Mouse (Mus musculus): ENCODE data around the gene Vwa7. TPM values are rescaled to one million over a fixed set of nuclear protein-coding genes. Genes with fewer than 3 reads are reported as not detected.
"Not testable (repeated sequence)": the region's sequence is repeated elsewhere in the genome, so short reads cannot be mapped to it uniquely, and the experiment has no call there.

Gene Vwa7
- polyA plus RNA-seq, 1 experiment from 2014 or later: 0.16 TPM

GRCm38 (mm10) chr17:35005158-35005557, 11.2 kb upstream of the Vwa7 start:
- no peak overlapping the region for H3K4me3 ChIP-seq (replicated peaks; ENCODE audit: low read length)
- no peak overlapping the region for H3K27ac ChIP-seq
- no peak overlapping the region for H3K4me2 ChIP-seq (replicated peaks)
- WGBS: 96% methylated on average over 10 of the region's 10 CpGs
- no peak for DNase-seq (ENCODE audit: low spot score)
- no peak for ATAC-seq (ENCODE audit: low FRiP score)
- H3K27me3 ChIP-seq (ENCODE audit: control insufficient read depth, insufficient read depth, low read length): no peaks in the 10 kb centered on the region
- H3K9me3 ChIP-seq (ENCODE audit: control insufficient read depth, low read length): no peaks in the 10 kb centered on the region
- no peak overlapping the region for H3K9ac ChIP-seq
- peaks cover 58% of the 10 kb centered on the region for H3K36me3 ChIP-seq (replicated peaks; ENCODE audit: control insufficient read depth, insufficient read depth)
- peaks cover 17% of the 10 kb centered on the region for H3K4me1 ChIP-seq (replicated peaks; ENCODE audit: control insufficient read depth, insufficient read depth, low read length)

GRCm38 (mm10) chr17:35005902-35006301, 10.5 kb upstream of the Vwa7 start:
- not testable (repeated sequence) for H3K27me3 ChIP-seq (ENCODE audit: control insufficient read depth, insufficient read depth, low read length); H3K27ac ChIP-seq; H3K4me2 ChIP-seq (replicated peaks); DNase-seq (ENCODE audit: low spot score); ATAC-seq (ENCODE audit: low FRiP score); H3K9me3 ChIP-seq (ENCODE audit: control insufficient read depth, low read length); H3K4me3 ChIP-seq (replicated peaks; ENCODE audit: low read length); H3K9ac ChIP-seq
- Histone ChIP-seq H3K4me1 (replicated peaks; ENCODE audit: control insufficient read depth, insufficient read depth, low read length) (peaks cover 17% of the 10 kb centered on the region), H3K36me3 (replicated peaks; ENCODE audit: control insufficient read depth, insufficient read depth) (peaks cover 66% of the 10 kb centered on the region)
- WGBS: 95% methylated on average over 4 of the region's 5 CpGs

DNA sequence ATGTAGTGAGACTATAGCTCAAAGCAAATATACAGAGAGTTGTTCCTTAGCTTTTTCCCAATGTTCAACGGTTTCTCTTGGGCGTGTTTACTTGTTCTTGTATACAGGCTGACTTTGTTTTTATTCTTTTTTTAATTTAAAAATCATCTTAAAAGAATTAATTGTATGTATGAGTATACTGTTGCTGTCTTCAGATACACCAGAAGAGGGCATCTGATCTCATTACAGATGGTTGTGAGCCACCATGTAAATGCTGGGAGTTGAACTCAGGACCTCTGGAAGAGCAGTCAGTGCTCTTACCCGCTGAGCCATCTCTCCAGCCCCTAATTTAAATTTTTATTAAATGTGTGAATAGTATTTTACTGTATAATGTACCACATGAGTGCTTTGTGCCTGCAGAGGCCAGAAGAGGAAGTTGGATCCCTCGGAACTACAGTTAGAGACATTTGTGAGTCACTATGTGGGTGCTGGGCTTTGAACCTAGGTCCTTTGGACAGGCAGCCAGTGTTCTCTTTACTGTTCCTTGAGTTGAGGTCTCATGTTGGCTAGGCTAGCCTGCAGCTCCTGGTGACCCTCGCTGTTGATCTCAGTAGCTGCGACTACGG, 8.9 kb upstream of the Vwa7 start:
- H3K9ac ChIP-seq: no peak overlapping the region
- H3K4me2 ChIP-seq (replicated peaks): no peak overlapping the region
- ATAC-seq (ENCODE audit: low FRiP score) (no peak), DNase-seq (ENCODE audit: low spot score) (no peak)
- no peak overlapping the region for H3K27ac ChIP-seq
- no peak overlapping the region for H3K4me3 ChIP-seq (replicated peaks; ENCODE audit: low read length)
- peaks cover 81% of the 10 kb centered on the region for H3K36me3 ChIP-seq (replicated peaks; ENCODE audit: control insufficient read depth, insufficient read depth)
- peaks cover 9% of the 10 kb centered on the region for H3K4me1 ChIP-seq (replicated peaks; ENCODE audit: control insufficient read depth, insufficient read depth, low read length)
- no peaks in the 10 kb centered on the region for H3K27me3 ChIP-seq (ENCODE audit: control insufficient read depth, insufficient read depth, low read length)
- H3K9me3 ChIP-seq (ENCODE audit: control insufficient read depth, low read length): no peaks in the 10 kb centered on the region
- WGBS: 96% methylated on average over 7 of the region's 7 CpGs

- Histone ChIP-seq H3K27ac (no peak overlapping the region), H3K4me1 (replicated peaks; ENCODE audit: control insufficient read depth, insufficient read depth, low read length) (no peaks in the 10 kb centered on the region), H3K27me3 (ENCODE audit: control insufficient read depth, insufficient read depth, low read length) (no peaks in the 10 kb centered on the region), H3K9me3 (ENCODE audit: control insufficient read depth, low read length) (no peaks in the 10 kb centered on the region), H3K4me2 (replicated peaks) (no peak overlapping the region), H3K36me3 (replicated peaks; ENCODE audit: control insufficient read depth, insufficient read depth) (peaks cover 98% of the 10 kb centered on the region), H3K9ac (no peak overlapping the region), H3K4me3 (replicated peaks; ENCODE audit: low read length) (no peak overlapping the region)
- ATAC-seq (ENCODE audit: low FRiP score) (no peak), DNase-seq (ENCODE audit: low spot score) (no peak)
- WGBS: 84% methylated on average over 7 of the region's 7 CpGs
Observed at GRCm38 (mm10) chr17:35009586-35009985, 6.8 kb upstream of the Vwa7 start.

GRCm38 (mm10) chr17:35011440-35011839, 4.9 kb upstream of the Vwa7 start:
- 92% methylated on average over 8 of the region's 8 CpGs for WGBS
- H3K4me1 ChIP-seq (replicated peaks; ENCODE audit: control insufficient read depth, insufficient read depth, low read length): no peaks in the 10 kb centered on the region
- no peak overlapping the region for H3K27ac ChIP-seq
- no peaks in the 10 kb centered on the region for H3K27me3 ChIP-seq (ENCODE audit: control insufficient read depth, insufficient read depth, low read length)
- H3K4me3 ChIP-seq (replicated peaks; ENCODE audit: low read length): no peak overlapping the region
- H3K9ac ChIP-seq: no peak overlapping the region
- H3K36me3 ChIP-seq (replicated peaks; ENCODE audit: control insufficient read depth, insufficient read depth): peaks cover 100% of the 10 kb centered on the region
- no peaks in the 10 kb centered on the region for H3K9me3 ChIP-seq (ENCODE audit: control insufficient read depth, low read length)
- H3K4me2 ChIP-seq (replicated peaks): no peak overlapping the region
- no peak for DNase-seq (ENCODE audit: low spot score)
- no peak for ATAC-seq (ENCODE audit: low FRiP score)

GRCm38 (mm10) chr17:35012430-35012829, 3.9 kb upstream of the Vwa7 start:
- H3K4me1 ChIP-seq (replicated peaks; ENCODE audit: control insufficient read depth, insufficient read depth, low read length): no peaks in the 10 kb centered on the region
- no peak overlapping the region for H3K4me3 ChIP-seq (replicated peaks; ENCODE audit: low read length)
- no peaks in the 10 kb centered on the region for H3K9me3 ChIP-seq (ENCODE audit: control insufficient read depth, low read length)
- ATAC-seq (ENCODE audit: low FRiP score) (no peak), DNase-seq (ENCODE audit: low spot score) (no peak)
- WGBS: 90% methylated on average over 13 of the region's 13 CpGs
- no peak overlapping the region for H3K9ac ChIP-seq
- no peak overlapping the region for H3K27ac ChIP-seq
- H3K4me2 ChIP-seq (replicated peaks): no peak overlapping the region
- H3K36me3 ChIP-seq (replicated peaks; ENCODE audit: control insufficient read depth, insufficient read depth): peaks cover 95% of the 10 kb centered on the region
- no peaks in the 10 kb centered on the region for H3K27me3 ChIP-seq (ENCODE audit: control insufficient read depth, insufficient read depth, low read length)

GRCm38 (mm10) chr17:35013221-35013620, 3.2 kb upstream of the Vwa7 start:
- WGBS: 93% methylated on average over 6 of the region's 6 CpGs
- Histone ChIP-seq H3K4me1 (replicated peaks; ENCODE audit: control insufficient read depth, insufficient read depth, low read length) (no peaks in the 10 kb centered on the region), H3K36me3 (replicated peaks; ENCODE audit: control insufficient read depth, insufficient read depth) (peaks cover 87% of the 10 kb centered on the region), H3K27ac (no peak overlapping the region), H3K4me3 (replicated peaks; ENCODE audit: low read length) (no peak overlapping the region), H3K9ac (no peak overlapping the region), H3K9me3 (ENCODE audit: control insufficient read depth, low read length) (no peaks in the 10 kb centered on the region), H3K27me3 (ENCODE audit: control insufficient read depth, insufficient read depth, low read length) (no peaks in the 10 kb centered on the region), H3K4me2 (replicated peaks) (no peak overlapping the region)
- ATAC-seq (ENCODE audit: low FRiP score) (no peak), DNase-seq (ENCODE audit: low spot score) (no peak)

- Histone ChIP-seq H3K4me2 (replicated peaks) (no peak overlapping the region), H3K4me1 (replicated peaks; ENCODE audit: control insufficient read depth, insufficient read depth, low read length) (no peaks in the 10 kb centered on the region), H3K9ac (no peak overlapping the region), H3K27ac (no peak overlapping the region), H3K36me3 (replicated peaks; ENCODE audit: control insufficient read depth, insufficient read depth) (peaks cover 66% of the 10 kb centered on the region), H3K4me3 (replicated peaks; ENCODE audit: low read length) (no peak overlapping the region), H3K9me3 (ENCODE audit: control insufficient read depth, low read length) (no peaks in the 10 kb centered on the region), H3K27me3 (ENCODE audit: control insufficient read depth, insufficient read depth, low read length) (no peaks in the 10 kb centered on the region)
- DNase-seq (ENCODE audit: low spot score) (no peak), ATAC-seq (ENCODE audit: low FRiP score) (no peak)
- 94% methylated on average over 16 of the region's 16 CpGs for WGBS
Observed at GRCm38 (mm10) chr17:35015296-35015695, 1.1 kb upstream of the Vwa7 start.

- H3K27ac ChIP-seq: no peak overlapping the region
- H3K9ac ChIP-seq: no peak overlapping the region
- H3K36me3 ChIP-seq (replicated peaks; ENCODE audit: control insufficient read depth, insufficient read depth): peaks cover 49% of the 10 kb centered on the region
- ATAC-seq (ENCODE audit: low FRiP score) (no peak), DNase-seq (ENCODE audit: low spot score) (no peak)
- H3K9me3 ChIP-seq (ENCODE audit: control insufficient read depth, low read length): no peaks in the 10 kb centered on the region
- 81% methylated on average over 10 of the region's 10 CpGs for WGBS
- no peak overlapping the region for H3K4me2 ChIP-seq (replicated peaks)
- no peaks in the 10 kb centered on the region for H3K27me3 ChIP-seq (ENCODE audit: control insufficient read depth, insufficient read depth, low read length)
- H3K4me1 ChIP-seq (replicated peaks; ENCODE audit: control insufficient read depth, insufficient read depth, low read length): no peaks in the 10 kb centered on the region
- H3K4me3 ChIP-seq (replicated peaks; ENCODE audit: low read length): no peak overlapping the region
Observed at GRCm38 (mm10) chr17:35016791-35017705, 669 bp downstream of the Vwa7 start.

Measured in hindbrain, embryonic 14.5 days (tissue).